Mouse (Mus musculus): Measurements from ENCODE around the gene Evpl.
A peak's percentile ranks its signal among the peaks of the same experiment; 100 is the strongest.

Evpl gene

DNA sequence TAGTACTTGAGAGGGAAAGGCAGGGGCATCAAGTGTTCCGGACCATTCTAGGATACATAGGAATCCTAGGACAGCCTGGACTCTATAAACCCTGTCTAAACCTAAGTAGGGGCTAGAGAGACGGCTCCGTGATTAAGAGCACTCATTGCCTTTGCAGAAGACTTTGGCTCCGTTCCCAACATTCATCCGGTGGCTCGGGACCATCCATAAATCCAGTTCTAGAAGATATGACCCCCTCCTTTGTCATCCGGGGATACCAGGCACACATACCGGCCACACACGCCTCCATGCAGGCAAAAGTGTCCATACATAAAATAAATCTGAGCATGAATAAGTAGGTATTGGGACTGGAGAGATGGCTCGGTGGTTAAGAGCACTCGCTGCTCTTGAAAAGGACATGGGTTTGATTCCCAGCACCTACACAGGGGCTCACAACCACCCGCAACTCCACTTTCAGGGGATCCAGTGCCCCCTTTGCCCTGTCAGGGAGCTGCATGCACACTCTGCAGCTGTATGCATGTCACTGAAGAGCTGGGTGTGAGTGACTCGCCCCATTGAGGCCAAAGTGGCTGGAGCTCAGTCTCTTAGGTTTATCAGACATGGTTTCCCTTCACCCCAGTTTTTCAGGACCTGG, 23.9 kb downstream of the Evpl start:
- DNase-seq (ENCODE audit: low read depth, low spot score) = no peak

DNA sequence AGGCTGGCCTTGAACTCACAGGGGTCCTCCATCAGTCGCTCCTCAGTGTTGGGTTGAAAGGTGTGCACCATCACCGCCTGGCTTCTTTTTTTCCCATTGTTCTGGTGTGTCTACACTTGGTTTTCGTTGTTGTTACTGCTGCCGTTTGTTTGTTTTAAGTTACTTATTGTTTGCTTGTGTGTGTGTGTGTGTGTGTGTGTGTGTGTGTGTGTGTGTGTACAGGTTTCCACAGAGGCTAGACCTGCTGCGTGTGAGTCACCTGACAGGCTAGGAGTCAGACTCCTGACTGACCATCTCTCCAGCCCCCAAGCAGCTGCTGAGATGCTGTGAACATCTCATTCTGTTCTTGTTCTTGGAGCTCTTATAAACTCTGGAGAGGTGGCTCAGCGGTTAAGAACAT, 25.0 kb downstream of the Evpl start:
- DNase-seq (ENCODE audit: low read depth, low spot score) = no peak

DNA sequence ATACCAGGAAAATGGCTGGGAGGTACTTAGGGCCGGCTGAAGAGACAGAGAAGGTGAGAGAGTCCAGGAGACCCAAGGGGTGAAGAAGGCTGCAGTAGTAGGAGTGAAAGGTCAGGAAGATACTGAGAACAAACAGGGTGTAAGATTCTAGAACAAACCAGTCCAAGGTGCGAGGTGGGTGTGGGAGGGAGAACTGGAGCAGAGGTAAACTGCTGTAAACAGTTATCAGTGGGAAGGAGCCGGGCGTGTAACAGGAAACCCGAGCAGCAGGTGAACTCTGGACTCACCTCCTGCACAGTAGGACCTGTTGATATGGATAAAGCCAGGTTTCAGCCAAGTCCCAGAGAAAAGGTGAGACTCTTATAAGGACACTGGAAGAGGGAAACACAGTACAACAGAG, 27.2 kb downstream of the Evpl start:
- DNase-seq (ENCODE audit: low read depth, low spot score) = peak; percentile 46

DNA sequence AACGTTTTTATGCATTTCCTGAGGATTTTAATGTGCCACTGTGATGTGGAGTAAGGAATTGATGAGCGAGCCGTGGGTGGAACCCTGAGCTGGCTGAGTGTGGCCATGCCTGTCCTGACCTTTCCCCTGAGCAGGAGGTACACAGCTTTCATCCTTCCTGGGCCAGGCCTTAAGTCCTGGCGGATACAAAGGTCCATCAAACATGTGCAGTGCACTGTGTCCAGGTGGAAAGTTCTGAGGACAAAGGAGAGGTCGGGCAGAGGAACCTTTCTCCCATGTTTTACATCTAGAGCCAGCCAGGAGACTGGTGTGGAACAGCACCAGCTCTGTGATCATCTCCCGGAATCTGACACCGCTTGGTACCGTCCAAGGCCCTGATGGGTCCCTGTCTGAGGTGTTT, 28.6 kb downstream of the Evpl start:
- DNase-seq (ENCODE audit: low read depth, low spot score) = no peak

DNA sequence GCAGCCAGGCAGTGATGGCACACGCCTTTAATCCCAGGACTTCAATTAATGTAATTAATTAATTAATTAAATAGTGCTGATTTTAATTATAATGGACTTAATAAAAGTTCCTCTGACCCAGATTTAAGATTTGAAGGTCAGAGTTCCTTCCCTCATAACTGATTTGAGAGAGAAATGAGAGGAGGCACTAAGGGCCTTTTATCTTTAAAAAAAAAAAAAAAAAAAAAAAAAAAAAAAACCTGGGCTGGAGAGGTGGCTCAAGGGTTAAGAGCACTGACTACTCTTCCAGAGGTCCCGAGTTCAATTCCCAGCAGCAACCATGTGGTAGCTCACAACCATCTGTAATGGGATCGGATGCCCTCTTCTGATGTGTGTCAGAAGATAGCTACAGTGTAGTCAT, 29.2 kb downstream of the Evpl start:
- DNase-seq (ENCODE audit: low read depth, low spot score) = no peak

DNA sequence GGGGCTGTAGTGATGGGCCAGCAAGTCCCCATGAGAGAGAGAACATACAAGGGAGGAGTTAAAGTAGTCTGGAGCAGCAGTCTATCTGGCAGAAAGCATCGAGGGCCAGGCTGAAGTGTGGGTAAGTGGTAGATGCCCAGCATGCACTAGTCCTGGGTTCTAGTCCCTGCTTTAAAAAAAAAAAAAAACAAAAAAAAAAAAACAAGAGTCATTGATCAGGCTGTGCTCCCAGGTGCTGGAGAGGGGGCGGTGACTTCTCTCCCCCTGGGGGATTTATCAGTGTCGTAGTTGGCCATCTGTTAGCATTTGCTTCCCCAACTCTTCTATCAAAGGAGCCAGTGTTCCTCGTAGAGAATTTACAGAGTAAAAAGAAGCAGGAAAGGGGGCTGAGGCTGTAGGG, 31.2 kb downstream of the Evpl start:
- DNase-seq (ENCODE audit: low read depth, low spot score) = no peak

DNA sequence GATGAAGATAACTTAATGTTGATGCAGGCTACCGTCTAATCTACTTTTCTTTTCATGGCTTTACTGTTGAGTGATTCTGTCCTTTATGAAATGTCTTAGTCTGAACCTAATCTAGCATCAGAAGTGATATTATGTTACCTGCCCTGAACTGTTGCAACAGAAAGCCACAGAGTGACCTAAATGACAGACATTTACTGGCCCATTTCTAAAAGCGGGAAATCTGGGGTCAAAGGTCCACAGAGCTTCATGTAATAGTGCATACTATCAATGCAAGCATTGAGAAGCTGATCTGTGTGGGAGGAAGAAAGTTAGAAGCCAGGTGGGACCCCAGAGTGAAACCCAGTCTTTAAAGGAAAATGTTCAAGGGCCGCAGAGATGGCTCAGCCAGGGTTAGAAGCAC, 34.7 kb downstream of the Evpl start:
- DNase-seq (ENCODE audit: low read depth, low spot score) = no peak

DNA sequence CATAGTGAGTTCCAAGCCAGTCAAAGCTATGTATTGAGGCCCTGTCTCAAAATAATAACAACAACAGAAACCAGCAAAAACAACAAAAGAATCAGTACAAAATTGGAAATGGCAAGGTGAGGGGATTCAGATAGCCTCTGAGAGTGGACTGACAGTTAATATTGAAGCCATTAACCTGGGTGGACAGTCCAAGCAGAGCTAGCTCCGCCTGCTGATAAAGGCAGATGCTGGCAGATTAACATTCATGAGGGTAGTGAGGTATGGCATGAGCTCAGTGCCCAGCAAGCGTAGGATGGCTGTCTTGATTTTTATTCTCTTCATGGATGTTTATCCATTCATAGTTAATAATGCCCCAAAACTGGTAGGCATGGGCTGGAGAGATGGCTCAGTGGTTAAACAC, 36.7 kb downstream of the Evpl start:
- DNase-seq (ENCODE audit: low read depth, low spot score) = no peak

DNA sequence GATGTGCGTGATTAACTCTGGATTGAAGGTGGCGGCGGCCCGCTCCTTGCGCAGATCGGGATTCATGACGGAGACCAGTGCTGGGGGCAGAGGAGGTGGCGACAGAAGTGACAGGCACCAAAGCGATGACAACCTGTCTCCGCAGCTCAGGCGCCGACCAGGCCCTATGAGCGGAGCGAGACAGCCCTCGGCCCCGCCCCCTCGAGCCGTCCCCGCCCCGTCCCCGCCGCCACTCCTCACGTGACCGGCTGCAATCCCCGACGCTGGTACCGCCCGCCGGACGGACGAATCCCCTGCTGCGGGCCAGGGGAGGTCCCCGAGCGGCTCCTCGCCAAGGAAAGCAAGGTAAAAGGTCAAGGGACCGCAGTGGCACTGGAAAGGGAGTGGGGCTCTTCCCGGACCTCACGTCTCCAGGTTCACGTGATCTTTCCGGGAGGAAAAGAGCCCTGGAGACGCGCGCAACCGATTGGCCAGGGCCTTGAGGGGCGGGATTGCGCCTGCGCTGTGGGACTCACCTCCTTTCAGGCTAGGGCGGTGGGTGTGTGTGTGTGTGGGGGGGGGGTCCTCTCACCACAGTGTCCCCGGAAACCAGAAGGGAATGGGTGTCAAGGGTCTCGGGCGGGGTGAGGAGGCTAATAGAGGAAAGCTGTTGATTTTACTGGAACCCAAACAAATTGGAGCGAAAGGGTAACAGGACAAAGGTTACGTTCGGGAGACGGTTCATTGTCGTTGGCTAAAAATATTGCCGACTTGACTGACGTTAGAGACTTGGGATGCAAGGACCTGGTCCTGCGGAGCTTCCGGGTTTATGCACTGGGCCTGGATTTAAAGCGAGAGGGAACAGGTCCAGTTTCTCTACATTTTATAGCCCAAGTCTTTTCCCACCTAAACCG, 39.0 kb downstream of the Evpl start, which contains the start of the genes Ten1 and Acox1:
Ten1 (plus strand) TSS at position 217 of the 893 bp plus-strand sequence.
Acox1 (minus strand) TSS at position 407 of the 893 bp plus-strand sequence.
- peak; percentile 98 for DNase-seq (ENCODE audit: low read depth, low spot score)

DNA sequence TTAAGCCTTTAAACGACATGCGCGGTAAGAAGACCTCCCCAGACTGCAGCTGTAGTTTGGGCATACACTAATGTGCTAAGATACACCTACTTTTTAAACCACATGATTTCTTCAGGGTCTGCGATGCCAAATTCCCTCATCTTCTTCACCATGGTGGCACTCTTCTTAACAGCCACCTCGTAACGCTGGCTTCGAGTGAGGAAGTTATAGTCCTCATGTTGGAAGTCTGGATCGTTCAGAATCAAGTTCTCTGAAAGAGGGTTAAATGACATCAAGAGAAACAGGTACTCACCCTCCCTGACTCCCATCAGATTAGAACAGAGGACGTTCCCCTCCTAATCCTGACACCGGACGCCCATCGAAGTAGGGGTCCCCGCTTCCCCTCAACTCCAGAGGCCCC, 39.7 kb downstream of the Evpl start:
- DNase-seq (ENCODE audit: low read depth, low spot score) = no peak

DNA sequence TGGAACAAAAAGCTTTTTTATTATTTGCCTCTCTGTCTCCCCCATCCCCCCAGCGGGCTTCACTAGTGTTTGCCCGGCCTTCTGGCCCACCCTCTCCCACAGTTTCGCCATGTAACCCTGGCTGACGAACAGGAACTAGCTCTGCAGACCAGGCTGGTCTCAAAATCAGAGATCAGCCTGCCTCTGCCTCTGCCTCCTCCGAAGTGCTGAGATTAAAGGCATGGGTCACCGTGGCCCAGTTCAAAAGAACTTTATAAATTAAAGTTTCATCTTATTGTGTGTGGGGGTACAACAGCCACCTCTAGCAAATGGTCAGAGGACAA, 40.3 kb downstream of the Evpl start:
- no peak for DNase-seq (ENCODE audit: low read depth, low spot score)

DNA sequence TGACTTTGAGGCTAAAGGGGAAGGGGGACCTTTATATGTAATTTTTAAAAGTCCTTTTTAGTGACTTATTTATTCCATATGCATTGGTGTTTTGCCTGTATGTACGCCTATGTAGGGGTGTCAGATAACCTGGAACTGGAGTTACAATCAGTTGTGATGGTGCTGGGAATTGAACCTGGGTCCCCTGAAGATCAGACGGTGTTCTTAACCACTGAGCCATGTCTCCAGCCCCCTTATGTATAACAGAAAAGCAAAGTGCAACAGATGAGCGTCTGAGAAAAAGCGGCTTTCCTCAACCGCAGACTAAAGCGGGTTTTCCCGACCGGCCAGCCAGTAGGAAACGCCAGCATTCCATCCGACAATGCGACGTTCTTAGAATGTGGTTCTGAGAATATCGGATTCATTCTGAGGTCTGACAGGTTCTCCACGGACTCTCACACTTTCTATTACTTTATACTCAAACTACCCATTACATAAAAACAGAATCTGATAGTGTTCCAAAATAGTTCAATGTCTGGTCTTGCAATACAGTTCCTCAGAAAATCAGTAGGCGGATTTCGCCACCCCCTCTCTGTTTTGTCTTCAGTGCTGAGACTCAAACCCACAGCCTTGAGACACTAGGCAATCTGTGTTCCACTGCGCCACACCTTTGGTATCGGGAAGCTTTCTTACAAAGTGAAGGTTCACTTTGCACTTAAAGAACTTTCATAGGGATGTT, 40.9 kb downstream of the Evpl start:
- no peak for DNase-seq (ENCODE audit: low read depth, low spot score)

DNA sequence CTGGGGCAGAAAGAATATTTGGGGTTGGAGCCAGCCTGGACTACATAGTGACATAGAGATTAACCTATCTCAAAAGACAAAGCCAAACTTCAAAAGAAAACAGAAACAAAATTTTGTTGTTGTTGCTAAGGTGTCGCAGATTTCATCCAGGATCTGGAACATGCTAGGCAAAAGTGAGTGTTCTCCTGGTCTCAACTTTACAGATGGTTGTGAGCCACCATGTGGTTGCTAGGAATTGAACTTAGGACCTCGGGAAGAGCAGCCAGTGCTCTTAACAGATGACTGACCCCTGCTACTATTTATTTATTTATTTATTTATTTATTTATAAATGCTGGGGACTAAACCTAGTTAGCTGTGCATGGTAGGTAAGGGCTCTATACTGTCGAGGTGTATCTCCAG, 41.5 kb downstream of the Evpl start:
- no peak for DNase-seq (ENCODE audit: low read depth, low spot score)

DNA sequence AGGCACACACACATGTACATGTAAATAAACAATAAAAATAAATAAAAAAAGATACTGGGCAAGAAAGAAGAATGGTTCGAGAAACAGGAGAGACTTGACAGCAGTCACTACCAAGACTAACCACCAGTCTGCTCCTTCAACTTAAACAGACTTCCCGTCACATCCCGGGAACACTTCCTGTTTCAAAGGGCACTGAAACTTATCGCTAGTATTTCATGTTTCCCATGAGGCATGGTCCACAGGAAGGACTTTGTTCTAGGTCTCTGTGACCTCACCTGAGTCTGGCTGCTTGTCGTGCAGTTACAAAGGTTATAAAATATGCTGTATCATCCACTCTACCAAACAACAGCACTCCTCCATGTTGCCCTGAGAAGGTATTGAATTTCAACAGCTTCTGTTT, 42.6 kb downstream of the Evpl start:
- DNase-seq (ENCODE audit: low read depth, low spot score) = peak; percentile 46

DNA sequence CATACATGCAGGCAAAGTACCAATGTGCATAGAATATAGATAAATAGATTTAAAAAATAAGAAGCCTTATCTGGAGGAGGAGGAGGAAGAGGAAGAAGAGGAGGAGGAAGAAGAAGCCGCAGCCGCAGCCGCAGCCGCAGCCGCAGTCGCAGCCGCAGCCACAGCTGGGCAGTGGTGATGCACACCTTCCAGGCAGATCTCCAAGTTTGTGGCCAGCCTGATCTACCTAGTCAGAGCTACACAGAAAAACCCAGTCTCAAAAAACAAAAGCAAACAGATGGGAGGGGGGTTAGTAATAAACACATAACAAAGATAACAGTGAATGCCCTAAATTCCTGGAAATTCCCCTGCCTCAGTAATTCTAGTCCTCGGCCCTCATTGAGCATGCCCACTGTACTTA, 43.3 kb downstream of the Evpl start:
- no peak for DNase-seq (ENCODE audit: low read depth, low spot score)

DNA sequence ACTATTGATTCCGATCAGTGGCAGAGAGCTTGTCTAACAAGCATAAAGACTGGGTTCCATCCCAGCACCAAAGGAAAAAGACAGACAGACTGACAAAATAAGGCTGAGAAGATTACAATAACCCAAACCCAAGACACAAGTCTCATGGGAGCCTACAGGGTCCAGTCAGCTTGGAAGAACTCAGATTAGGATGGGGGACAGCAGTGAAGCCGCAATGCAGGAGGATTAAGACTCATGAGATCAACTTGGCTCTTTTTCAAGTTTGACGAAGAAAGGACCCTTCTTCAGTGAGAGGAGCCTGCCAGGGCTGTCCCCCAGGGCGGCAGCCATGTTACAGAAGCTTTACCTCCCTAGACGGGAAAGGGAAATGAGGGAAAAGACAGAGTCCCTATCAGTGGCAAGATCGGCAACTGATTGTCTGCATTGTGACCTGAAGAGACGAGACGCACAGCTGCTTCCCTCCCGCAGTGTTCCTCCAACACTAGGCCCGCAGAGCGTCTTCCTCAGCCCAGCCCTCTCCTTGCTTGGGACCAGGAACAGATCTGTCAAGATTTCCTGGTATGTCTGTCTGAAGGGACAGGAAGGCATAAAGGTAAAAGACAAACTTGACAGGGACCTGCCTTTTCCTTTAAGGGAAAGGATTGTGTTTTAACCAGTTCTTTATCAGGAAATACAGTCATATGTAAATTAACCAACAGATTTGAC, 50.5 kb downstream of the Evpl start:
- peak; percentile 71 for DNase-seq (ENCODE audit: low read depth, low spot score)

DNA sequence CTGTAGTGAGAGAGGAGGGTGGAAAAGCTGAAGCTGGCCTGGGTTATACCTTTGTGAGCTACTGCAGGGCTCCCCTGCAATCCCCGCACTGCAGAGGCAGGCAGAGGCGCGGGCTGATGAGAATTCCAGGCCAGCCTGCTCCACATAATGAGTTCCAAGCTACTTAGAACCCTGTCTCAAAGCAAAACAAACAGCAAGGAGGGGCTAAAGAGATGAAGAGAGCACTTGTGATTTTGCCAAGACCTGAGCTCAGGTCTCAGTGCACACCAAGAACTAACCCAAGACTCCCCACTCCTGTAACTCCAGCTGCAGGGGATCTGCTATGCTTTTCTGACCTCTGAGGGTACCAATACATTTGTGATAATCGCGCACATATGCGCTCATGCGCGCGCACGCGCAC, 51.5 kb downstream of the Evpl start:
- DNase-seq (ENCODE audit: low read depth, low spot score) = no peak

DNA sequence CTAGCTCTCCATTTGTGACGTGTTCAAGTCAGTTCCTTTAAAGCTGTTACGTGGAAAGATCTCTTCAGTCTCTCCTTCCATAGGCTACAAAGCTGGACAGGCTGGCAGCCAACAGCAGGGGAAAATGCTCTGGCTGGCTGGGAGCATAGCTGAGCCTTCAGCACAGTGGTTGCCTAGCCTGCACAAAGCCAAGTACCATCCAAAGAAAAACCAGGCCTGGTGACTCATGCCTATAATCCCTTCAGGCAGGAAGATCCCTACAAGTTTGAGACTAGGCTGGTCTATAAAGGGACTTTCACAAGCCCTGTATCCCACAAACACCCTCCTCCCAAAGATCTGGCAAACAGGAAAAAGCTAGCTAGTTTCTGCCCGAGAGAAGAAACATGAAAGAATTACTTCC, 52.0 kb downstream of the Evpl start:
- DNase-seq (ENCODE audit: low read depth, low spot score) = no peak

DNA sequence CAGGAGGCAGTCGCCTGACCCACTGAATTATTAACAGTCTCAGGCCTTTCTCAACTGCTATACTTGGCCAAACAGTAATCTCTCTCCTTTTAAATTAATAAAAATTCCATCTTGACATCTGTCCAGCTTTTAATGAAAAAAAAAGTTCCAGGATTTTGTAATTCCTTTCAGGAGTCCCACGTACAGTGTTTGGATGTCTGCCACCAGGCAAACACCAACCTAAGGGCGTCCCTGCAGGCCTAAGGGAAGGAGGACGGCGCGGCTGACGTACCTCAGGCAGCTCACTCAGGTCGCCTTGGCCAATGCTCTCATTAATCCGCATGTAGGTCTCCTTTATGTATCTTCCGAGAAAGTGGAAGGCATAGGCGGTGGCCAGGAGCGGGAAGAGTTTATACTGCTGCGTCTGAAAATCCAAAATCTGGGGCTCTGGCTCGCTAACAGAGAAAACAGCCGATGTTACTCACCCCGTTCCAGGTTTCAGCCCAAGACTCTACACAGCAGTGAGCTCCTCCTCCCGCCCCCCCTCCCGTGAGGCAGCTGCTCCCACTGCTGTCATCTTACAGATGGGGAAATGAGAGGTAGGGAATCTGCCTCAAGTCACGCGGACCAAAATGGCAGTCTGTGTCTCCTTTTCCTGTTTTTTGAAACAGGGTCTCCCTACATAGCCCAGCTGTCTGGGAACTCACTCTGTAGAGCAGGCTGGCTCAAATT, 59.3 kb downstream of the Evpl start:
- DNase-seq (ENCODE audit: low read depth, low spot score) = no peak

DNA sequence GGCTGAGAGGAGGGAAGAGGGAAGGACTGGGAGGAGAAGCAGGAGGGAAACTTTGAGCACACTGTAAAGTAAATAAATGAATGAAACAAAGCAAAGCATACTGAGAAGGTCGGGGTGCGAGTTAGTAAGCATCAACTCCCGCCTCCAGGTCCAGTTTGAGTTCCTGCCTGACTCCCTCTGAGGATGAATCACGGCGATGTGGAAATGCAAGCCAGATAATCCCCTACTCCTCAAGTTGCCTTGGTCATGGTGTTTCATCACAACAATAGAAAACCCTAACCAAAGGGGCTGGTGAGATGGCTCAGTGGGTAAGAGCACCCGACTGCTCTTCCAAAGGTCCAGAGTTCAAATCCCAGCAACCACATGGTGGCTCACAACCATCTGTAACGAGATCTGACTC, 61.9 kb downstream of the Evpl start:
- no peak for DNase-seq (ENCODE audit: low read depth, low spot score)

DNA sequence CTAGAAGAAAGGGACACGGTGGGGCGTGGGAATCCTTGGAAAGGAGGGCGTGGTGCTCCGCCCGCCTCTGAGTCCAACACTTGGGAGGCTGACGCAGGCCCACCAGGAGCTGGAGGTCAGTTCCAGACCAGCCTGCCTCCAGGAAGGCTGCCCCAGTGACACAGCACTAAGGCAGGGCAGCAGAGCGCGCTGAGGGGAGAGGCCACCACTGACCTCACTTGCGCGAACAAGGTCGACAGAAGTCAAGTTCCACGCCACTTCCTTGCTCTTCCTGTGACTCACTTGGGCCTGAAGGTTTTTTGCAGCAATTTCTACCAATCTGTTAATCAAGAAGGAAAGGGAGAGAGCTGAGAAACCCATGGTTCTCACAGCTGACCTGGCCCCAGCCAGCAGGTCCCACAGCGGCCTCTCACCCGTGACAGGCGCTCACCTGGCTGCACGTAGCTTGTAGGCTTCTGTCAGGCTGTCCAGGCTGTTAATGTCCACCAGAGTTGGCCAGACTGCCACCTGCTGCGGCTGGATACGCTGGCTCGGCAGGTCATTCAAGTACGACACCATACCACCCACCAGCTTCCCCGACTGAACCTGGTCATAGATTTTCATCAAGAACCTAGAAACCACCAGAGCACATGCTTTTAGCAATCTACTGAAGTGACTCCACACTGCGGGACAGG, 63.0 kb downstream of the Evpl start:
- no peak for DNase-seq (ENCODE audit: low read depth, low spot score)
